Mouse (Mus musculus): Measurements from ENCODE around the gene Fsip1.

The Fsip1 gene

DNA sequence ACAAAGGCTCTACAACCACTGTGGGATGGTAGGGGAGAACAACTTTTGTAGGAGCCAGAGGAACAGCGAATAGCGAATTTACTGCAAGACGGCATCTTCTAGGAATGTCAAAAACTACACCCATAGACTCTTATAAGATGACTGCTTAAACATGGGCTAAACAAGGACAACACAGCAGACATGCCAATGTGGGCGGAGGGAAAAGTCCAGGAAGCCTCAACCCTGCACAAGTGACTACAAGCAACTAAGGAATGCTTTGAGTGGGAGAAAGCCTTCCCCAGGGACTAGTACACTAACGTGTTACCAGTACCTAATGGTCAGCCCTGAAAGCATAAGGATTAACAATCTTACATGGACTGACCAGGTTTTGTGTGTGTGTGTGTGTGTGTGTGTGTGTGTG, 165.5 kb downstream of the Fsip1 start:
- DNase-seq (ENCODE audit: low read depth, low spot score) = no peak

DNA sequence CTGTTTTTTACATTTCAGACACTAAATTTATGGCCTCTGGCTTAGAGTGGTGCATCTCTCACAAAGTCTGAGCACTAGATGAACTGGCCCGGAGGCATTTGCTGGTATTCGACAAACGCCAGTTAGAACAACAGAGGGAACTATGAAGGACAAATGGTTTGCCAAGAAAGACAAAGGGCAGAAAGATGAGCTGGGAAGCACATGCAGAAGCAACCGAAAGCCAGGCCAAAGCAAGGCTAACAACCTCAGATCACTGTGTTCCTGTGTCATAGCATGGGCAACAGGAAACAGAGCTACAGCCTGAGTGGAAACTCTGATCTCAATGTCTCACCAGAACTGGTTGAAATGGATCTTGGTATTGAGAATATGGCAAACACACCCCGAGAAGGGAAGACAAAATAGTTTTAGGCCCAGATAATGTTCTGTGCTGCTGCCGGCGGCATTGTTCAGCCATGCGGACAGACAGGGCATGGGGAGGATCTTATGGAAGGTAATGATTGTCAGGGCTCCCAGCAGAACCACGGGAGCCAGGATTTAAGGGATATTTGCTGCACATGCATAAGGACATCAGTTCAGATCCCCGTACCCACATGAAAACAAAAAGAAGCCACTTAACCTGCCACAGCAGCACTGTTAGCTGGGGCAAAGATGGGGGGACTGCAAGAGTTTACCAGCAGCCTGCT, 169.6 kb downstream of the Fsip1 start:
- no peak for DNase-seq (ENCODE audit: low read depth, low spot score)

DNA sequence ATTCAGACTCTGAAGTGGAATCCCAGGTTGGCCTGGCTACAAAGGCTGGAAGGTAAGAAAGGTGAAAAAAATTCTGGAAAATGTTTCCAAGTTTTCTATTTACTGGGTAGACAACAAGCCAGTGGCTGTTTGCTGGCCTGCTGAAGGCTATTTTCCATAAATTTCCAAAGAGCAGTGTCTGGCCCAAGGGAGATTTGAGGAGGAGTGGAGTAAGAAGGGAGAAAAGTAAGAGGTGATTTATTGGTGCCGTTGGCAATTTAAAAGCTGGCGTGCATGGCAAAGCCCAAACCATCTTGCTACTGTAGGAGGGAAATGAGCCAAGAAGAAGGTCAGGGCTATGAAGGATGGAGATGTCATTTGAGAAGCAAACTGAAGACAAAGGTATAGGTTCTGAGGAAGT, 171.1 kb downstream of the Fsip1 start:
- DNase-seq (ENCODE audit: low read depth, low spot score) = no peak

DNA sequence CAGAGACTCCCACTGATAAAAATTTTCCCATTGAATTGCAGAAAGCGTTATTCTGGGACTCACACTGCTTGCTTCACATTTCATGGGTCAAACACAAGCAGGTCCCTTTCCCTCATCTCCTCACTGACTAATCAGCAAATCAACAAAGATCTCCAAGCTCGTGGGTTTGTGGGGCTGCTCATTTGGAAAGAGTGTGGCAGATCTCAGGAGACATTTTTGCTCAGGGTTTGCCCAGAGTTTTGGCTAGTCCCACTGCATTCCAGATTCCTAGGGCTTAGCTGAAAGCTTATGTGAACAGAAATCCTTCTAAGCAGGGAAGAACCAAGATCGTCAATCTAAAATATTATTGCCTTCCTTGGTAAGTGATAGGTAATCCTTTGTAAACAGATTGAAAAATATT, 172.1 kb downstream of the Fsip1 start:
- DNase-seq (ENCODE audit: low read depth, low spot score) = no peak

DNA sequence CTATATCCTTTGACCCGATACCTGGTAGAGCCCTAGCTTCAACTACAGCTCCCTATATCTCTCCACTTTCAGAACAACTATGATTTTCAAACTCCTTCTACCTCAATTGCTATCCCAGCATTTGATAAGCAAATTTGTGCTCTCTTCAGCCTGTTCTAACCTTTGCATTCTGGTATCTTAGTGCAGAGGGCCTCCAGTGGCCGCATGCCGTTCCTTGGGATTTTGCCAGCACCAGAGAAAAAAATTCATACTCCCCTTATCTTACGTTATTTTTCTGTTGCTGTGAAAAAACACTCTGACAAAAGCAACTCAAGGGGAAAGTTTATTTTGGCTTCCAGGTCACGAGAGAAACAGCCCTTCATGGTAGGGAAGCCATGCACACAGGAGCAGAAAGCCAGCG, 173.1 kb downstream of the Fsip1 start:
- no peak for DNase-seq (ENCODE audit: low read depth, low spot score)

DNA sequence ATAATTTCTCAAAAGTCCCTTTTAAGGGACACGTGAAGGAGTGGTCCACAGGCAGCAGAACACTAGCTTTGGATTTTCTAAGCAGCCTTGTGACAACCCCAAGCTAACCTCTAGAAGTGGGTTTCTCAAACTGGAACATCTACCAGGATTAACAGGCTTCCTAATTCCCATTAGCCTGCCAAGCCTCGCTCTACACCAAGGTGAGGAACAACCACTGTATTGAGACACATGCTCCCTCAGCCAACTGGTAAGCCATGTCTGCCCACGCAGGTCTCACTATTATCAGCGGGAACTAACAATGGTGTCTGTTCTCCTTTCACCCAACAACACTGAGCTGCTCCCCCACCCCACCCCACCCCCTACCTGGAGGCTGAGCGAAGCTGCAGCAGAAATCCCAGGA, 175.2 kb downstream of the Fsip1 start:
- no peak for DNase-seq (ENCODE audit: low read depth, low spot score)

All from telencephalon, adult 2 months (tissue).